Mouse (Mus musculus) adrenal gland, postnatal 25 days (tissue): ENCODE results near the gene Hoxc4. TPM values are rescaled to one million over a fixed set of nuclear protein-coding genes. Genes with fewer than 3 reads are reported as not detected.

Source experiments
- DNase-seq: peaks from one replicate; pipeline ENCODE4 v3.0.0; 2021; ENCODE audit warnings: mixed read lengths
- total RNA-seq: library from RNA; stranded (reverse); gene quantifications from 2 replicates; pipeline ENCODE4 v1.2.3, GENCODE M21; 2021

The Hoxc4 gene
- total RNA-seq, 1 experiment from 2014 or later = 8.4 TPM

GRCm38 (mm10) chr15:103038701-103039480 is 20.2 kb downstream of the Hoxc4 start:
- no peak for DNase-seq

- no peak for DNase-seq
Measured at GRCm38 (mm10) chr15:103039609-103040008, 20.9 kb downstream of the Hoxc4 start.

- no peak for DNase-seq
Measured at GRCm38 (mm10) chr15:103040601-103041000, 21.9 kb downstream of the Hoxc4 start.

DNA sequence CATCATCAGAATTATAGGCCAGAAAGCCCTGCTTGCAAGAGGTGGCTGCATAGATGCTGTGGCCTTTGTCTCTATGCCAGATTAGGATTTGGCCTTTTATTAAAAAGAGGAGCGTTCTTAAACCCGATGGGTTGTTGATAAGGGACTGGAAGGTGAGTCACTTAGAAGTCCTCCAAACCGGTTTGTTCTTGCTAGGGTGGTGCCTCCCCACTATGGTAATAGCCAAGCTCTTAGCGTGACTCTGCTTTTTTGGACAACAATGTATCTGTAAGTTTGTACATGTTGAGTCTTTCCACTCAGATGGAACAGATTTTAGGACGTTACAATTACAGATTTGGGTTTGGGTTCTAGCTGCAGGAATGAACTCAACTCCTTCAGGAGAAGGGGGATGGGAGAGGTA is 22.9 kb downstream of the Hoxc4 start:
- DNase-seq = no peak

- DNase-seq = no peak
Measured at GRCm38 (mm10) chr15:103042209-103042608, 23.5 kb downstream of the Hoxc4 start.

- no peak for DNase-seq
Measured at GRCm38 (mm10) chr15:103051670-103052069, 32.9 kb downstream of the Hoxc4 start.

DNA sequence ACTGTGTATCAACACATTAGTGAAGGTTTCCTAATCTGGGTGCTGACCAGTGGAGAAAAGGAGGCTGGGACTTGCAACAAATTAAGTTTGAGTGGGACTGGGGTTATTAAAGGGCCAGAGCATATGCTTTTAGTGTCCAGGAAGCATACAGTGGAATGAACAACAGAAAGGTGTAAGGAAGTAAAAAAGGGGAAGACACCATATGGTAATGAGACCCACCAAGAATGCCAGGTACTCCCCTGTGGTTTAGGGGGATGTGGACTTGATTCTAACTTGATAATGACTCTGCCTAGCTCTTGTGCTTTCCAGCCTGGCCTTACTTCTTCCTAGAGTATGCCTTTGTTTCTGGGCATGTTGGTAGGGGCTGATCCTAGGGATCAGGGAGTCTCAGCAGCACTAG is 34.5 kb downstream of the Hoxc4 start:
- no peak for DNase-seq

- no peak for DNase-seq
Measured at GRCm38 (mm10) chr15:103056396-103056795, 37.7 kb downstream of the Hoxc4 start.

- no peak for DNase-seq
Measured at GRCm38 (mm10) chr15:103058715-103059114, 40.0 kb downstream of the Hoxc4 start.

- no peak for DNase-seq
Measured at GRCm38 (mm10) chr15:103059393-103059992, 40.8 kb downstream of the Hoxc4 start.

GRCm38 (mm10) chr15:103060021-103060340 is 41.2 kb downstream of the Hoxc4 start:
- DNase-seq = no peak

DNA sequence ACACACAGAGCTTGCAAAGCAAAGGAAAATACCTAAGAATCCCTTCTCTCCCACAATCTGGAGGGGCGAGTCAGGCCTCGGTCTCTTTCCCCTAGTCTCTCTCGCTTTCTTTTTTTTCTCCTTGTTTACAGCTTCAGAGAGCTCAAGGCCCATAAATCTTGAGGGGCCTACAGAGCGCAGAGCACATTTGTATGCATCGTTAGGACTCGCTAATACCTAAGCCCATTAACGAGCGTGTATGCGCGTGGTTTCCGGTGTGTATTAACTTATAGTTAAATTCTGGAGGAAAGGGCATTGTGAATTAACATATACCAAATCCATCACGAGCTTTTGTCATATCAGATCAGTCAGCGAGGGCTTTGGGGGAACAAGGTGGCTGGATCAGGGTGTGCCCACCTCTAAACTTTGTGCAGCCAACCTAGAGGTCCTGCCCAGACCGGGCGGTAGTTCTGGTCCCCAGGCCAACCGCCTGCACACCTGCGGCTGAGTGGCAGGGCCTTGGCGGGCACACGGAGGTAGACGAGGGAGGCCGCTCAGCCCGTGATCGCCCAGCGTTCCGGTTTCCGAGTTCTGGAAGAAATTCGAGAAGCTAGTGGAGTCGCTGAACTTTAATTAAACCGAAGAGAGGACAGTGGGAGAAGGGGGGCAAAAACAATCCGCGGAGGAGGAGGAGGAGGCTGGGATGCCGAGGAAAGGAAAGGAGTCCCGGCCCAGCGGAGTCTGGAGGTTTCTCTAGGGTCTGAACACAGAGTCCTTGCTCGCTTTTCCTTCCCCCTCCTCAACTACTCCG is 41.8 kb downstream of the Hoxc4 start:
- DNase-seq = peak; percentile 27

GRCm38 (mm10) chr15:103061131-103061825 is 42.5 kb downstream of the Hoxc4 start:
- DNase-seq = peak; percentile 53

- DNase-seq = no peak
Measured at GRCm38 (mm10) chr15:103061988-103062387, 43.3 kb downstream of the Hoxc4 start.

- DNase-seq = no peak
Measured at GRCm38 (mm10) chr15:103065642-103066041, 46.9 kb downstream of the Hoxc4 start.

GRCm38 (mm10) chr15:103067701-103068100 is 49.0 kb downstream of the Hoxc4 start:
- DNase-seq = no peak

GRCm38 (mm10) chr15:103069173-103069572 is 50.4 kb downstream of the Hoxc4 start:
- peak; percentile 44 for DNase-seq

DNA sequence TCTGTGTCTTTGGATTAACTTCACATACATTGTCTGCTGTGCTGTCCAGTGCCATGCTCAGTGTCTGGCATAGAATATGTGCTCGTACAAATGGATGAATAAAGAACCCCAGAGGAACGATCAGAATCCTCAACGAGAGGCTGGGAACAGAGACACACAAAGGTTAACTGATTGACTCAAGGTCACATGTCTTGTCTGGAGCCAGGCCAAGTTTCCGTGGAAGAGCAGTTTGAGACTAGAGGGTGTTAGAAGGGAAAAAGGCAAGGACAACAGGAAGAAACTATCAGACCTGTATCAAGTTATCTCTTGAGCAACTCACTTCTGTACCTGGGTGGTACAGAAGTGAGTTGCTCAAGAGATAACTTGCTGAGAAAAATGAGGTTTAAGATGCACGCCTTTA is 52.5 kb downstream of the Hoxc4 start:
- peak; percentile 35 for DNase-seq

GRCm38 (mm10) chr15:103074663-103075415 is 56.1 kb downstream of the Hoxc4 start:
- no peak for DNase-seq

DNA sequence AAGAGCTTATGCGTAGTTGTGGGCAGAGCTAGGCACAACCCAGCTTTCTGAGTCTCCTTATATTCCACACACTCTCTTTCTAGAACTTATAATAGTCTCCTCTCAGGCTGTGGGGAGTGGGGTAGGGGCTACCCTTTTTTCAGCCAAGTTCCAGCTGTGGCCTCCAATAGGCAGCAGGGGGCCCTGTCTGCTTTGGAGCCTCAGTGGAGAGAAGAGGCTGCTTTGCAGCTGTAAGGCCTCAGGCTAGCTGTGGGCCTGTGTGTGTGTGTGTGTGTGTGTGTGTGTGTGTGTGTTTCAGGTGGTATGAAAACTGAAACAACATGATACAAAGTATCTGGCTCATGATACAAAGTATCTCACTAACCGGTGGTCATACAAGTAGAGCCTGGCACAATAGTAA is 58.9 kb downstream of the Hoxc4 start:
- DNase-seq = no peak

- no peak for DNase-seq
Measured at GRCm38 (mm10) chr15:103082622-103083021, 63.9 kb downstream of the Hoxc4 start.

DNA sequence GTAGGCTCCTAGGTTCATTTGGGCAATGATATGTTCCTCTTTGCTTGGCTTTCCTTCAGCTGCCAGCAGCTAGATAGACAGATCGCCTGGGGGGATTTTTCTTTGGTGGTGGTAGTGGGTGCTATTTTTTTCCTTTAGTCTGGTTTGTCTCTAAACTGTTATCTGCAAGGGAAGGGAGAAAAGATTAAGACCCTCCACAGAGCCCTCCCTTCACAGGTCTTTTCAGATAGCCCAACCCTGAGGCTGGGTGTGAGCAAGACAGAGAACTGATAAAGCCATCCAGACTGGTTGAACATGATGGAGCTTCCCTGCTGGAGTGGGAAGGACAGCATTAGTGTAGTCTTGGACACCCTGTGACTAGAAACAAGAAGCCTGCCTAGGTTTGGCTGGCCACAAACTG is 64.9 kb downstream of the Hoxc4 start:
- no peak for DNase-seq
